ENCODE assay signal across 27 mouse cellular contexts in the genomic region with DNA sequence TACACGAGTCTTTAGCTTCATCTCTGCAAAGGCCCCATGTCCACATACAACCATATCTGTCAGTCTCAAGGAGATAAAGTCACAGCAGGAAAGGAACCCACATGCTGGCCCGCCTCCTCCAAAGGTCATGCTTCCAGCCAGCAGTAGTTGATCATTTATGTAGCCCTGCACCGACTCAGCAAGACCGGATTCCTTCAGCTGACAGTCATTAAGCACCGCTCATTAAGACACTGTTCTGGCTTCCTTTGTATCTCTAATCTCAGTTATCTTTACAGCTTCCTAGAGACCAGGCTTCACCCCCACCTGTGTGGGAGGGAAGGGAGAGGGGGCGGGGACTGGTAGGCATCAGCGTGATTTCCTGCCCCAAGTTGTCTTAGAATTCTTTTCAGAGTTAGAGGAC.
DNase-seq lines count a peak whose midpoint lies in the region; ATAC-seq lines count a peak whose summit lies in the region.
"Had no signal": no experiment of that assay in that cellular context is flagged by ENCODE, and none has a peak within 500 bp of the region (broad histone marks: within the 10 kb centered on the region; RNA-seq: fewer than 3 reads in every experiment).

No protein-coding gene starts in this region.

- H3K9me3 ChIP-seq in kidney, embryonic 14.5 days (ENCODE audit: control insufficient read depth, low read length), result no peaks in the 10 kb centered on the region
- no peaks in the 10 kb centered on the region for H3K9me3 ChIP-seq in intestine, embryonic 16.5 days (ENCODE audit: control insufficient read depth, low read length)
- no peaks in the 10 kb centered on the region for H3K9me3 ChIP-seq in kidney, embryonic 15.5 days (replicated peaks)
- H3K9me3 ChIP-seq: forebrain, embryonic 12.5 days; hindbrain, embryonic 12.5 days; limb, embryonic 13.5 days; liver, embryonic 12.5 days; neural tube, embryonic 12.5 days had no signal

- H3K9ac ChIP-seq in kidney, embryonic 14.5 days (ENCODE audit: low read depth, low read length), result no peak overlapping the region
- no peak overlapping the region for H3K9ac ChIP-seq in intestine, embryonic 16.5 days (ENCODE audit: low read depth, low read length)
- H3K9ac ChIP-seq in kidney, embryonic 15.5 days, result no peak overlapping the region
- H3K9ac ChIP-seq: forebrain, embryonic 12.5 days; hindbrain, embryonic 12.5 days; limb, embryonic 13.5 days; liver, embryonic 12.5 days; neural tube, embryonic 12.5 days had no signal

- H3K4me1 ChIP-seq in kidney, embryonic 14.5 days (ENCODE audit: control insufficient read depth, insufficient read depth, low read length), result peaks cover 4% of the 10 kb centered on the region
- peaks cover 5% of the 10 kb centered on the region for H3K4me1 ChIP-seq in intestine, embryonic 16.5 days (ENCODE audit: control insufficient read depth, insufficient read depth, low read length)
- H3K4me1 ChIP-seq in kidney, embryonic 15.5 days, result peaks cover 12% of the 10 kb centered on the region
- H3K4me1 ChIP-seq: limb, embryonic 13.5 days; liver, embryonic 12.5 days; neural tube, embryonic 12.5 days had no signal

- no peak overlapping the region for H3K4me3 ChIP-seq in kidney, embryonic 14.5 days (ENCODE audit: low read length)
- H3K4me3 ChIP-seq in intestine, embryonic 16.5 days (ENCODE audit: low read length), result no peak overlapping the region; the same call in 1 of the 2 replicates
- no peak overlapping the region for H3K4me3 ChIP-seq in kidney, embryonic 15.5 days (replicated peaks)
- H3K4me3 ChIP-seq: forebrain, embryonic 12.5 days; hindbrain, embryonic 12.5 days; limb, embryonic 13.5 days; liver, embryonic 12.5 days; neural tube, embryonic 12.5 days had no signal

- no peak overlapping the region for H3K4me2 ChIP-seq in kidney, embryonic 14.5 days (replicated peaks; ENCODE audit: low read depth, low read length)
- 0 out of 2 replicates have a peak overlapping the region, but pooled peaks have one; percentile 7 for H3K4me2 ChIP-seq in intestine, embryonic 16.5 days (ENCODE audit: low read depth, low read length)
- H3K4me2 ChIP-seq in kidney, embryonic 15.5 days, result peak overlapping the region; percentile 19; the same call in 1 of the 2 replicates
- H3K4me2 ChIP-seq: forebrain, embryonic 12.5 days; hindbrain, embryonic 12.5 days; limb, embryonic 13.5 days; liver, embryonic 12.5 days; neural tube, embryonic 12.5 days had no signal

- 0 out of 2 replicates have a peak, but pooled peaks cover 3% of the 10 kb centered on the region for H3K27me3 ChIP-seq in kidney, embryonic 14.5 days (ENCODE audit: control insufficient read depth, insufficient read depth, low read length)
- H3K27me3 ChIP-seq in intestine, embryonic 16.5 days (replicated peaks; ENCODE audit: control insufficient read depth, insufficient read depth, low read length), result no peaks in the 10 kb centered on the region
- peaks cover 13% of the 10 kb centered on the region; the same call in 1 of the 2 replicates for H3K27me3 ChIP-seq in kidney, embryonic 15.5 days

- ATAC-seq in kidney, embryonic 14.5 days (ENCODE audit: low FRiP score, low TSS enrichment), result no peak
- peak; percentile 92 for ATAC-seq in intestine, embryonic 16.5 days
- no peak for ATAC-seq in kidney, embryonic 15.5 days (replicated peaks; ENCODE audit: low FRiP score)
- ATAC-seq: activated CD4-positive, CD25-positive, alpha-beta regulatory T cell, adult 4 months; CD4-positive, CD25-positive, alpha-beta regulatory T cell, adult 4 months; inflammation-experienced regulatory T-cells, adult 6 months; liver, embryonic 12.5 days had no signal

- DNase-seq in kidney, adult 11 months, result peak; percentile 77
- DNase-seq in kidney, postnatal 4 days, result peak; percentile 20 to 53
- DNase-seq in lung, postnatal 36 days, result no peak
- no peak for DNase-seq in lung, postnatal 4 days
- DNase-seq in adrenal gland, postnatal 25 days, result no peak
- DNase-seq: adrenal gland, postnatal 10 days; cerebellum, postnatal 10 days; gastrocnemius, postnatal 25 days; heart, adult 18-20 months; lung, adult 18-20 months; lung, postnatal 10 days; midbrain, embryonic 14.5 days; retina, postnatal 1 day; right cerebral cortex, postnatal 25 days; spleen, adult 18-20 months; thymus, postnatal 14 days had no signal

- H3K27ac ChIP-seq in kidney, embryonic 14.5 days (ENCODE audit: low read depth, low read length), result no peak overlapping the region
- H3K27ac ChIP-seq in intestine, embryonic 16.5 days (ENCODE audit: low read length), result peak overlapping the region; percentile 65
- no peak overlapping the region for H3K27ac ChIP-seq in kidney, embryonic 15.5 days
- H3K27ac ChIP-seq: forebrain, embryonic 12.5 days; hindbrain, embryonic 12.5 days; limb, embryonic 13.5 days; liver, embryonic 12.5 days; neural tube, embryonic 12.5 days had no signal

- 27% methylated on average over 7 of the region's 7 CpGs for WGBS in kidney, embryonic 14.5 days
- 14% methylated on average over 7 of the region's 7 CpGs for WGBS in intestine, embryonic 16.5 days
- WGBS in kidney, embryonic 15.5 days, result 14% methylated on average over 7 of the region's 7 CpGs

- no peaks in the 10 kb centered on the region for H3K36me3 ChIP-seq in kidney, embryonic 14.5 days (ENCODE audit: control insufficient read depth, insufficient read depth, low read length)
- H3K36me3 ChIP-seq in intestine, embryonic 16.5 days (ENCODE audit: control insufficient read depth, insufficient read depth, low read length), result no peaks in the 10 kb centered on the region
- no peaks in the 10 kb centered on the region for H3K36me3 ChIP-seq in kidney, embryonic 15.5 days
- H3K36me3 ChIP-seq: forebrain, embryonic 12.5 days; hindbrain, embryonic 12.5 days; limb, embryonic 13.5 days; liver, embryonic 12.5 days; neural tube, embryonic 12.5 days had no signal

Comparison
In these comparisons a context has a peak if more than half of its experiments do, and no peak if none do; other contexts are left out.
1. DNase-seq: peak in kidney, adult 11 months (single experiment) and kidney, postnatal 4 days (2 of 2); none in lung, postnatal 36 days (single experiment), lung, postnatal 4 days (0 of 2) and adrenal gland, postnatal 25 days (single experiment).